Mouse (Mus musculus): Measurements from ENCODE around the gene Tdpoz2.
"Not testable (repeated sequence)": the region's sequence is repeated elsewhere in the genome, so short reads cannot be mapped to it uniquely, and the experiment has no call there.

Gene Tdpoz2

GRCm38 (mm10) chr3:93652586-93652985 is at the start of gene Tdpoz2:
Gene Tdpoz2, minus strand, starts transcription at chr3:93652686.
- no peak for DNase-seq

GRCm38 (mm10) chr3:93692970-93693369 is 40.5 kb upstream of the Tdpoz2 start, which contains the start of gene Gm37596:
Gene Gm37596, minus strand, starts transcription at chr3:93693070.
- DNase-seq: not testable (repeated sequence)

- not testable (repeated sequence) for DNase-seq
Observed at GRCm38 (mm10) chr3:93676210-93676609, 23.7 kb upstream of the Tdpoz2 start, which contains the start of gene Tdpoz1. Gene Tdpoz1, minus strand, starts transcription at chr3:93676310.

GRCm38 (mm10) chr3:93670805-93671503 is 18.5 kb upstream of the Tdpoz2 start:
- not testable (repeated sequence) for DNase-seq

- DNase-seq: no peak
Observed at GRCm38 (mm10) chr3:93654260-93654659, 1.8 kb upstream of the Tdpoz2 start.

- not testable (repeated sequence) for DNase-seq
Observed at GRCm38 (mm10) chr3:93630917-93631714, 21.4 kb downstream of the Tdpoz2 start.

- DNase-seq: not testable (repeated sequence)
Observed at GRCm38 (mm10) chr3:93608970-93609369, 43.5 kb downstream of the Tdpoz2 start.

GRCm38 (mm10) chr3:93601903-93602302 is 50.6 kb downstream of the Tdpoz2 start:
- DNase-seq: no peak

All from kidney, adult 11 months (tissue).